Mouse (Mus musculus) frontal cortex, postnatal 36 days (tissue): ENCODE results near the gene Mest.
A peak's percentile ranks its signal among the peaks of the same experiment; 100 is the strongest.

Experiments
- DNase-seq, 2 experiments: peaks; one replicate each; pipeline ENCODE4 v3.0.0; 2022; ENCODE audit warnings: low spot score in 2 of 2

The Mest gene

GRCm38 (mm10) chr6:30703977-30704602, 19.3 kb upstream of the Mest start:
- no peak for DNase-seq

- DNase-seq: no peak
Measured at GRCm38 (mm10) chr6:30709115-30709514, 14.2 kb upstream of the Mest start.

GRCm38 (mm10) chr6:30710371-30711364, 12.7 kb upstream of the Mest start:
- no peak for DNase-seq

GRCm38 (mm10) chr6:30711365-30711763, 12.0 kb upstream of the Mest start:
- DNase-seq: no peak

- no peak for DNase-seq
Measured at GRCm38 (mm10) chr6:30712484-30712883, 10.9 kb upstream of the Mest start.

GRCm38 (mm10) chr6:30713455-30713854, 9.9 kb upstream of the Mest start:
- no peak for DNase-seq

GRCm38 (mm10) chr6:30713896-30714295, 9.5 kb upstream of the Mest start:
- DNase-seq: no peak

GRCm38 (mm10) chr6:30714891-30715471, 8.4 kb upstream of the Mest start:
- no peak for DNase-seq

- no peak for DNase-seq
Measured at GRCm38 (mm10) chr6:30716796-30717195, 6.6 kb upstream of the Mest start.

GRCm38 (mm10) chr6:30722385-30723164, 772 bp upstream of the Mest start:
- no peak for DNase-seq

GRCm38 (mm10) chr6:30730301-30730971, 7.1 kb downstream of the Mest start:
- DNase-seq: no peak

GRCm38 (mm10) chr6:30732571-30733130, 9.3 kb downstream of the Mest start:
- no peak for DNase-seq

- DNase-seq: no peak
Measured at GRCm38 (mm10) chr6:30734465-30734864, 11.1 kb downstream of the Mest start.

- no peak for DNase-seq
Measured at GRCm38 (mm10) chr6:30734988-30735727, 11.8 kb downstream of the Mest start.

GRCm38 (mm10) chr6:30735728-30736371, 12.5 kb downstream of the Mest start:
- DNase-seq: no peak

GRCm38 (mm10) chr6:30736372-30736762, 13.0 kb downstream of the Mest start:
- no peak for DNase-seq

- DNase-seq: peak; percentile 73 to 74
Measured at GRCm38 (mm10) chr6:30736864-30737547, 13.7 kb downstream of the Mest start.

GRCm38 (mm10) chr6:30737548-30738463, 14.5 kb downstream of the Mest start:
- peak; percentile 76 to 80 for DNase-seq
